Mouse (Mus musculus) embryonic facial prominence, embryonic 15.5 days (tissue): ENCODE results near the gene Smc6. TPM values are rescaled to one million over a fixed set of nuclear protein-coding genes. Genes with fewer than 3 reads are reported as not detected.

ENCODE experiments used
- ATAC-seq: fragments of 200-750 bp; cut with Nextera tagmentation; 2 replicates; pipeline ENCODE4 v1.8.0; 2017; ENCODE audit warnings: low read depth, moderate TSS enrichment; ENCODE audit not compliant: insufficient number of reproducible peaks, low FRiP score, low TSS enrichment
- H3K27ac ChIP-seq: fragments of 300-500 bp; sonication (generic); replicated peaks from 2 replicates; pipeline ENCODE4 v1.5.1; 2015; ENCODE audit warnings: mild to moderate bottlenecking, inconsistent platforms
- H3K27me3 ChIP-seq: fragments of 300-500 bp; sonication (generic); 2 replicates; pipeline ENCODE4 v1.6.1; 2015; ENCODE audit warnings: inconsistent platforms
- H3K36me3 ChIP-seq: fragments of 300-500 bp; sonication (generic); 2 replicates; pipeline ENCODE4 v1.6.1; 2015; ENCODE audit warnings: mild to moderate bottlenecking, inconsistent platforms
- H3K4me1 ChIP-seq: fragments of 300-500 bp; sonication (generic); 2 replicates; pipeline ENCODE4 v1.6.1; 2015; ENCODE audit warnings: inconsistent platforms
- H3K4me2 ChIP-seq: fragments of 300-500 bp; sonication (generic); replicated peaks from 2 replicates; pipeline ENCODE4 v1.6.1; 2015; ENCODE audit warnings: mild to moderate bottlenecking, inconsistent platforms
- H3K4me3 ChIP-seq: fragments of 300-500 bp; sonication (generic); replicated peaks from 2 replicates; pipeline ENCODE4 v1.5.1; 2015; ENCODE audit warnings: mild to moderate bottlenecking, inconsistent platforms
- H3K9ac ChIP-seq: fragments of 300-500 bp; sonication (generic); 2 replicates; pipeline ENCODE4 v1.6.1; 2015; ENCODE audit warnings: inconsistent platforms
- H3K9me3 ChIP-seq: fragments of 300-500 bp; sonication (generic); replicated peaks from 2 replicates; pipeline ENCODE4 v1.6.1; 2016; ENCODE audit warnings: inconsistent platforms
- WGBS: fragments of 180-500 bp; shearing (Covaris S2); methylation state at CpG from one replicate; pipeline ENCODE4 v1.1.7; 2015; 5-methylcytosine and 5-hydroxymethylcytosine counted together
- polyA plus RNA-seq: library from polyadenylated mRNA; unstranded; fragments of >200 nt; fragmentation: Nextera tagmentation; extraction: Ambion mirVana; gene quantifications from 2 replicates; pipeline ENCODE4 v1.2.1, GENCODE M21; 2015

Gene Smc6
- polyA plus RNA-seq, 1 experiment from 2014 or later: 148 TPM

DNA sequence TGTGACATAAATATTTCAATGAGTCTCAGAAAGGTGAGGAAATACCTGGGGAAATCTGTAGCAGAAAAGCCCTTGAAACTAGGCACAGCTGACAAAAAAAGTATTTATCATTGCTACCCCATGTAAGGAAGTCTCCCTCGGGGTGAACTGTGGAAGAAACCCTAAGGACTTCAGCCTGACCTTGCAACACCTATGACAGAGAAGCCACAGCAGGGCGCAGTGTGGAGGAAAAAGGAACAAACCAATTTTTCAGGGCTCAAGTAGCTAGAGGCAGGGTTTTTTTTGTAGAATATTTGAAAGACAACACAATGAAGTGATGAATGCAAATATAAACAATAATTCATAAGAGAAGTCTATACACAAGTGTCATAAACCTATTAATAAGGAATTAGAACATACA is 29.7 kb upstream of the Smc6 start:
- Histone ChIP-seq H3K27ac (no peak overlapping the region), H3K36me3 (no peaks in the 10 kb centered on the region), H3K4me2 (no peak overlapping the region), H3K4me1 (no peaks in the 10 kb centered on the region), H3K27me3 (no peaks in the 10 kb centered on the region), H3K4me3 (no peak overlapping the region), H3K9ac (no peak overlapping the region), H3K9me3 (no peaks in the 10 kb centered on the region)
- WGBS: 74% methylated on average over 2 of the region's 2 CpGs
- ATAC-seq: no peak

DNA sequence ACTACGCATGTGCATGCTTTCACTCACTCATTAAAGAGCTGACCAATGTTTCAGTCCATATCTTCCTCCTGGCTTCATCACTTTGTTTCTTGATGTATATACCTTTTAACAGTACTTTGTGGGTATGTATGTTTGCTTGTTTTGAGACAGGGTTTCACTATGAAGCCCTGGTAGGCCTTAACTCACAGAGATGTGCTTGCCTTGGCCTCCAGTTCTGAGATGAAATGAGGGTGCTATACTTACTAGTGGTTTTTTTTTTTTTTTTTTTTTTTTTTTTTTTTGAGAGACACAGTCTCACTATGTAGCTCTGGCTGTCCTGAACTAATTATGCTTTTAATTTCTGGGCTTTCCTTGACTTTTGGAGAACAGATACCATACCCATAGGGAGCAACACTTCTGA is 18.2 kb upstream of the Smc6 start:
- WGBS: 96% methylated on average over 1 of the region's 1 CpGs
- H3K4me2 ChIP-seq: no peak overlapping the region
- ATAC-seq: no peak
- no peaks in the 10 kb centered on the region for H3K27me3 ChIP-seq
- H3K4me3 ChIP-seq: no peak overlapping the region
- 0 out of 2 replicates have a peak, but pooled peaks cover 7% of the 10 kb centered on the region for H3K36me3 ChIP-seq
- no peak overlapping the region for H3K9ac ChIP-seq
- no peaks in the 10 kb centered on the region for H3K9me3 ChIP-seq
- no peak overlapping the region for H3K27ac ChIP-seq
- no peaks in the 10 kb centered on the region for H3K4me1 ChIP-seq

GRCm38 (mm10) chr12:11250322-11250721 is 15.4 kb upstream of the Smc6 start:
- H3K9ac ChIP-seq: no peak overlapping the region
- H3K9me3 ChIP-seq: no peaks in the 10 kb centered on the region
- no peaks in the 10 kb centered on the region for H3K4me1 ChIP-seq
- no peak for ATAC-seq
- no peak overlapping the region for H3K4me2 ChIP-seq
- 76% methylated on average over 3 of the region's 3 CpGs for WGBS
- H3K36me3 ChIP-seq: peaks cover 3% of the 10 kb centered on the region; the same call in 1 of the 2 replicates
- no peaks in the 10 kb centered on the region for H3K27me3 ChIP-seq
- no peak overlapping the region for H3K4me3 ChIP-seq
- H3K27ac ChIP-seq: no peak overlapping the region

DNA sequence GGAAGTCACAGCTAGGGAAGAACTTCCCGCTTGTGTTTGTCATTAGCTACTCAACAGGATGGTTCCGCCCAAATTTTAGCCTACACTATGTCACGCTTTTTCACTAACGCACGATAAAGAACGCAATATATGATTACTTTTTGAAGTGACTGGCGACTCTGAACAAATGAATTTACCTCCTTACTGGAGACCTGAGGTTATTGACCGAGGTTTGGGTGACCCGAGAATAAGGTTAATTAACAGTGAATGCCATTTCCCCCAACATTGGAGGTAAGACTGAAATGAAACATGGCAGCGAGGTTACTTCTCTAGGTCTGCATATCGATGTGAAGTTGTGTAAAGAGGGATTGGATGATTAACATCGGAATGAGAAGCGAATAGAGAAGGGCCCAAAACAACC is 791 bp upstream of the Smc6 start:
- Histone ChIP-seq H3K4me2 (peak overlapping the region; percentile 96), H3K4me3 (peak overlapping the region; percentile 91), H3K4me1 (peaks cover 23% of the 10 kb centered on the region), H3K27ac (no peak overlapping the region), H3K27me3 (no peaks in the 10 kb centered on the region), H3K36me3 (no peaks in the 10 kb centered on the region), H3K9ac (peak overlapping the region; percentile 37), H3K9me3 (no peaks in the 10 kb centered on the region)
- no peak for ATAC-seq
- WGBS: 2% methylated on average over 13 of the region's 13 CpGs

DNA sequence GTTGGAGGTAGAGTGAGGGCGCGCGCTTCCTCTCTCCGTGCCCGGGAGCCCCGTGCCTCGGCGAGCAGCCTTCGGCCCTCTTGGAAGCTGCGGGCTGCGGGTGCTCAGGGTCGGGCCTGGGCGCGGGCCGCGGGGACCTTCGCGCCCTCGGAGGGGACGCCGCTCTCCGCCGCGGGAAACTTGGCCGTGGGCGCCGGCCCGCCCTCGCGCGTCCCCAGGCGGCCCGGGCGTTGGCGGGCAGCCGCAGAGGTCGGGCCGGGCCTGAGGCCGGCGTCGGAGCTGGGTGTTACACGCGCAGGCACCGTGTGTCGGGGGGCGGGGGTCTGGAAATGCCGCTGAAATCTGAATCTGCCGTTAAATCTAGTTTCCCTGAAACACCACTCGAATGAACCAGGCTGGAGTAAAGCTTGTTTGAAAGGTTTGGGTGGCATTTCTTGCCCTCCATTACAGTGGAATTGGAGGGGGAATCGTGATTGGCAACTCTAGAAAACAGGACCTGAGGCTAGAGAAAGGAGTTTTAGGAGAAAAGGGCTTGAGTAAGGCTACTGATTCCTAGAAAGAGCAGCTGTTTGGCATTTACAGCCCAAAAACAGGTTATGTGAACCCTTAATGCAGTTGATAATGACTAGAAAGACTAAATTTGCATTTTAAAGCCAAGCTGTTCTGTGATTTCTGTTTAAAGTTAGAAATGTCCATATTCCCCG is 748 bp downstream of the Smc6 start:
- 0% methylated on average over 45 of the region's 51 CpGs for WGBS
- peak; percentile 69 for ATAC-seq
- Histone ChIP-seq H3K27ac (peak overlapping the region; percentile 93), H3K9ac (peak overlapping the region; percentile 81), H3K27me3 (no peaks in the 10 kb centered on the region), H3K9me3 (no peaks in the 10 kb centered on the region), H3K4me1 (peaks cover 23% of the 10 kb centered on the region), H3K4me2 (peak overlapping the region; percentile 65), H3K4me3 (peak overlapping the region; percentile 91), H3K36me3 (no peaks in the 10 kb centered on the region)

DNA sequence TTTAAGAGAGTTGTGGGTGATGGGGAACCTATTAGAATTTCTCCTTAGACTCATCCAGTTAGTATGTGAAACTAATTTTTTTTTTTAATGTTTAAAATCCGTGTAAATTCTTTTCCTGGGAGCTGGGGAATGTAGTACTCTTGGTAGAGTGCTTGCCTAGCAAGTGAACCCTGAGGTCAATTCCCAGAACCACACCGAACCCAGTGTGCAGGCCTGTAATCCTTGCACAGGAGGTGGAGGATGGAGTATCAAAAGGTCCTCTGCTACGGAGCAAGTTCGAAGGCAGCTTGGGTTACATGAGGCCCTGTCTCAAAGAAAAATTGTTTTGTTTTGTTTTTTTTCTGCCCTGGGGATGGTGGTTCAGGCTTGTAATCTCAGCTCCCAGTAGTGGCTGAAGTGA is 1.3 kb downstream of the Smc6 start:
- Histone ChIP-seq H3K27ac (no peak overlapping the region), H3K36me3 (no peaks in the 10 kb centered on the region), H3K9ac (peak overlapping the region; percentile 81), H3K4me3 (peak overlapping the region; percentile 91), H3K9me3 (no peaks in the 10 kb centered on the region), H3K4me2 (peak overlapping the region; percentile 65), H3K4me1 (peaks cover 23% of the 10 kb centered on the region), H3K27me3 (no peaks in the 10 kb centered on the region)
- no peak for ATAC-seq
- WGBS: 4% methylated on average over 4 of the region's 4 CpGs

DNA sequence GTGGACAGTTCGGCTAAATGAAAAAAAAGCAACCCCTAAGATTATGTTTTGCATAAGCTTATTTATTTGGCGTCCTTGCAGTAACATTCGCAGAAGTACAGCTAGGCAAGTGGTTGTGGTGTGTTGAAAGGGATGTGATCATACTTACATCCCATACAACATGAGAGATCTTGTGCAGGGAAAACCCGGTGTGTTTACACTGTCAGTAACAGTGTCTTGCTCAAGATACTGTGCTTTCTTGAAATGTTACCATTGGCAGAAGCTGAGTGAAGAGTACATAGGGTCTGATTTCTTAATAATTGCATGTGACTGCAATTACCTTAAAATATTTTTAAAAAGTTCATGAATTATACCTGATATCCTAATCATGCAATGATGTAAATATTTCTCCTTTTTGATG is 6.9 kb downstream of the Smc6 start:
- Histone ChIP-seq H3K9me3 (no peaks in the 10 kb centered on the region), H3K27me3 (no peaks in the 10 kb centered on the region), H3K36me3 (peaks cover 27% of the 10 kb centered on the region), H3K4me1 (peaks cover 5% of the 10 kb centered on the region; the same call in 1 of the 2 replicates), H3K9ac (no peak overlapping the region), H3K27ac (no peak overlapping the region), H3K4me2 (no peak overlapping the region), H3K4me3 (no peak overlapping the region)
- ATAC-seq: no peak
- 92% methylated on average over 4 of the region's 4 CpGs for WGBS

GRCm38 (mm10) chr12:11273185-11273584 is 7.5 kb downstream of the Smc6 start:
- no peaks in the 10 kb centered on the region for H3K27me3 ChIP-seq
- H3K4me3 ChIP-seq: no peak overlapping the region
- no peak overlapping the region for H3K9ac ChIP-seq
- 58% methylated on average over 1 of the region's 1 CpGs for WGBS
- no peak for ATAC-seq
- peaks cover under 1% of the 10 kb centered on the region; the same call in 1 of the 2 replicates for H3K4me1 ChIP-seq
- H3K27ac ChIP-seq: no peak overlapping the region
- H3K9me3 ChIP-seq: no peaks in the 10 kb centered on the region
- H3K36me3 ChIP-seq: peaks cover 31% of the 10 kb centered on the region
- H3K4me2 ChIP-seq: no peak overlapping the region

DNA sequence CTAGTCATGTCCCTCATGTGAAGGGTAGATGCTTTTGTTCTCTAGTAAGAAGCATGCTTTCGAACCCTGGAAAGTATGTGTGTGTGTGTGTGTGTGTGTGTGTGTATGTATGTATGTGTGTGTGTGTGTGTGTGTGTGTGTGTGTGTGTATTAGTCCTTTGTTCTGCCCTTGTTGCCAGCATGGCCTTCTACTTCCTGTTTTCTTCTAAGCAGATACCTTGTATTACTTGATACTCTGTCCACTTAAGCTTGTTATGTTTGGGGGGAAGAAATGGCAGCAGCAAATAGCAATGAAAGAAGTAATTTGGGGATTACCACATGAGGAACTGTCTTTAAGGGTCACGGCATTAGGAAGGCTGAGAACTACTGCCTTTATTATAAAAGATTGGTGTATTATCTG is 10.9 kb downstream of the Smc6 start:
- WGBS: 89% methylated on average over 2 of the region's 2 CpGs
- no peak overlapping the region for H3K27ac ChIP-seq
- H3K27me3 ChIP-seq: no peaks in the 10 kb centered on the region
- no peak overlapping the region for H3K9ac ChIP-seq
- no peaks in the 10 kb centered on the region for H3K9me3 ChIP-seq
- no peak overlapping the region for H3K4me2 ChIP-seq
- peaks cover 58% of the 10 kb centered on the region for H3K36me3 ChIP-seq
- ATAC-seq: no peak
- no peaks in the 10 kb centered on the region for H3K4me1 ChIP-seq
- H3K4me3 ChIP-seq: no peak overlapping the region

DNA sequence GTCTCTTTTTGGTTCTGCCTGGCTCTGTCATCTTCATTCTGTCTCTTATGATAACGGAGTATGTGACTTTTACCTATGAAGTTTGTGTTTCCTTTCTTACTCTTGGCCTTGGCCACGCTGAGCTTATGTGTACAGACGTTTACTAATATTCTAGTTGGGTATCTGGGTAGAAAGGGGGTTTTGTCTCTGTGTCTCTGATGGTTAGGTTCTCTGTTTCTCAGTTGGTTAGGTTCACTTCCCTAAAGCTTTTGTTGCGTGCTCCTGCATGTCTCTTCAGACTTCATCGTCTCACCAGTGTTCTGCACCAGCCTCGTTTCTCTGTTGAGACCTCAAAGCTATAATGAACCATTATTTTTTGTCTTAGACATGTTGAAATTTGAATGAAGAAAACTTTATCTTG is 11.5 kb downstream of the Smc6 start:
- no peak overlapping the region for H3K27ac ChIP-seq
- ATAC-seq: no peak

DNA sequence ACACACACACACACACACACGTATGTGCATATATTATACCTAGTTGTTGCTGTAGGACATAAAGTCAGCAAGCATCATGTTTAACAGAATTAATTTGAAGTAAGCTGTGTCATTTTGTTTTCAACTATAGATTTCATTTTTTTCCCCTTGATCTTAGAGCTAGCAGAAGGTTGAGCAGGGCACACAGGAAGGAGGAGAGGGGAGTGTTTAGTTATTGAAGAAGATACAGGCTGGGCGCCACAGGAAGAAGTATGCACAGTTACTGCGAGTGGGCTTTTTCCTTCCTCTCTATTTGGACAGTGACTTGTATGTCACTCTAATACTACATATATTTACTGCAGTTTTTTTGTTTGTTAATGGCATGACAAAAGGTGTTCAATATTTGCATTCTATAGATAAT is 14.2 kb downstream of the Smc6 start:
- no peak for ATAC-seq
- H3K27me3 ChIP-seq: no peaks in the 10 kb centered on the region
- WGBS: 95% methylated on average over 3 of the region's 3 CpGs
- no peak overlapping the region for H3K27ac ChIP-seq
- peaks cover 49% of the 10 kb centered on the region for H3K36me3 ChIP-seq
- H3K4me2 ChIP-seq: no peak overlapping the region
- H3K4me3 ChIP-seq: no peak overlapping the region
- no peaks in the 10 kb centered on the region for H3K4me1 ChIP-seq
- no peak overlapping the region for H3K9ac ChIP-seq
- no peaks in the 10 kb centered on the region for H3K9me3 ChIP-seq

More for the DNA sequence above, 11.5 kb downstream of the Smc6 start:
- H3K9ac ChIP-seq: no peak overlapping the region
- H3K27me3 ChIP-seq: no peaks in the 10 kb centered on the region
- peaks cover 61% of the 10 kb centered on the region for H3K36me3 ChIP-seq
- WGBS: 86% methylated on average over 6 of the region's 6 CpGs
- H3K4me2 ChIP-seq: no peak overlapping the region
- no peak overlapping the region for H3K4me3 ChIP-seq
- no peaks in the 10 kb centered on the region for H3K4me1 ChIP-seq
- H3K9me3 ChIP-seq: no peaks in the 10 kb centered on the region

DNA sequence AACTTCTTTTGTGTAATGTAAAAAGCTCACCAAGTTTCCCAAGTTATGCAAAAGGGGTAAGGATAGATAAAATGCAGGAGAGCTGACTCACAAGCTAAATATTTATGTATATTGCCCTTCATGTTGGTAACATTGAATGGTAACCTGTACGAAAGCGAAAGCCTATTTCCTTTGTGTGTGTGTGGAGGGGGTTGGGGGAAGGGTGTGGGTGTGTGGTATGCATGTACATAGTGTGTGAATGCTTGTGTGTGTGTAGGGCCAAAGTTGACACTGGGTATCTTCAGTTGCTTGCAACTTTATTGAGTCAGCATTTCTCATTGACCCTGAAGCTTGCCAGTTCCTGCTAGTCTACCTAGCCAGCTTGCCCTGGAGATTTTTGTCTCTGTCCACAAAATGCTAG is 15.9 kb downstream of the Smc6 start:
- H3K27me3 ChIP-seq: no peaks in the 10 kb centered on the region
- H3K9me3 ChIP-seq: no peaks in the 10 kb centered on the region
- no peak overlapping the region for H3K4me3 ChIP-seq
- ATAC-seq: no peak
- H3K27ac ChIP-seq: no peak overlapping the region
- peaks cover 55% of the 10 kb centered on the region for H3K36me3 ChIP-seq
- H3K4me2 ChIP-seq: no peak overlapping the region
- no peaks in the 10 kb centered on the region for H3K4me1 ChIP-seq
- 95% methylated on average over 2 of the region's 2 CpGs for WGBS
- no peak overlapping the region for H3K9ac ChIP-seq
